Comparison of ENCODE assay signal across 8 mouse cellular contexts in genomic region chr1:172326684-172327083, GRCm38 (mm10). TPM values are rescaled to one million over a fixed set of nuclear protein-coding genes. Genes with fewer than 3 reads are reported as not detected.
DNase-seq lines count a peak whose midpoint lies in the region; ATAC-seq and TF ChIP-seq lines count a peak whose summit lies in the region.

No protein-coding gene starts in this region.

- H3K27me3 ChIP-seq in heart, embryonic 13.5 days (replicated peaks): peaks cover 96% of the 10 kb centered on the region
- H3K27me3 ChIP-seq in MEL (ENCODE audit: control insufficient read depth in 1 of 2, insufficient read depth in 2 of 2, low read length in 2 of 2): peaks cover 0 to 8% of the 10 kb centered on the region in 2 experiments; a peak in 2 of 4 replicates
- no peaks in the 10 kb centered on the region for H3K27me3 ChIP-seq in forebrain, postnatal 0 days (ENCODE audit: insufficient read depth, low read length)
- H3K27me3 ChIP-seq in liver, postnatal 0 days (ENCODE audit: insufficient read depth, low read length): peaks cover 54% of the 10 kb centered on the region

- TF ChIP-seq CTCF in MEL (IDR thresholded peaks at IDR 0.05 in 2 of 3, conservative IDR thresholded peaks at IDR 0.05 in 1 of 3; ENCODE audit: control insufficient read depth in 1 of 3, insufficient read depth in 1 of 3, low read depth in 2 of 3, low read length in 3 of 3, poor library complexity in 1 of 3, severe bottlenecking in 1 of 3): peak in 1 of 3 experiments; percentile 13; a peak in 2 of 6 replicates
- TF ChIP-seq CTCF in forebrain, postnatal 0 days (IDR thresholded peaks at IDR 0.05; ENCODE audit: low read depth): no peak
- TF ChIP-seq CTCF in liver, postnatal 0 days (IDR thresholded peaks at IDR 0.05; ENCODE audit: low read depth): no peak

- peaks cover 10% of the 10 kb centered on the region; the same call in 1 of the 2 replicates for H3K4me1 ChIP-seq in heart, embryonic 13.5 days
- no peaks in the 10 kb centered on the region for H3K4me1 ChIP-seq in MEL (ENCODE audit: control insufficient read depth in 1 of 2, insufficient read depth in 2 of 2, low read length in 2 of 2)
- peaks cover 26% of the 10 kb centered on the region for H3K4me1 ChIP-seq in forebrain, postnatal 0 days (ENCODE audit: insufficient read depth)
- peaks cover 8% of the 10 kb centered on the region; the same call in 1 of the 2 replicates for H3K4me1 ChIP-seq in liver, postnatal 0 days (ENCODE audit: insufficient read depth)

- no peak overlapping the region for H3K27ac ChIP-seq in heart, embryonic 13.5 days (replicated peaks)
- H3K27ac ChIP-seq in MEL (ENCODE audit: control insufficient read depth, low read depth, low read length): no peak overlapping the region
- no peak overlapping the region for H3K27ac ChIP-seq in forebrain, postnatal 0 days (ENCODE audit: low read depth, low read length)
- H3K27ac ChIP-seq in liver, postnatal 0 days (ENCODE audit: low read depth): no peak overlapping the region

- peak overlapping the region; percentile 81 for H3K4me2 ChIP-seq in heart, embryonic 13.5 days
- peak overlapping the region; percentile 71 for H3K4me2 ChIP-seq in forebrain, postnatal 0 days (ENCODE audit: low read depth)
- peak overlapping the region; percentile 71 for H3K4me2 ChIP-seq in liver, postnatal 0 days (ENCODE audit: low read depth, low read length)

- no peaks in the 10 kb centered on the region for H3K79me2 ChIP-seq in MEL (ENCODE audit: control insufficient read depth, insufficient read depth, low read length, poor library complexity)

- H3K4me3 ChIP-seq in heart, embryonic 13.5 days: peak overlapping the region; percentile 52
- no peak overlapping the region for H3K4me3 ChIP-seq in MEL (ENCODE audit: control insufficient read depth in 1 of 2, insufficient read depth in 1 of 2, low read depth in 2 of 2, low read length in 2 of 2)
- peak overlapping the region; percentile 43 for H3K4me3 ChIP-seq in forebrain, postnatal 0 days (ENCODE audit: low read depth, low read length)
- peak overlapping the region; percentile 25 for H3K4me3 ChIP-seq in liver, postnatal 0 days (ENCODE audit: low read depth, low read length)

- ATAC-seq in heart, embryonic 13.5 days (ENCODE audit: extremely low read depth, insufficient number of reproducible peaks, low FRiP score, low TSS enrichment): no peak
- ATAC-seq in forebrain, postnatal 0 days: no peak
- ATAC-seq in liver, postnatal 0 days: no peak
- no peak for ATAC-seq in cerebellum, adult (ENCODE audit: insufficient number of reproducible peaks, low FRiP score, low TSS enrichment)

- 46% methylated on average over 11 of the region's 11 CpGs for WGBS in heart, embryonic 13.5 days
- WGBS in forebrain, postnatal 0 days: 63% methylated on average over 11 of the region's 11 CpGs
- WGBS in liver, postnatal 0 days (ENCODE audit: insufficient replicate concordance): 49% methylated on average over 11 of the region's 11 CpGs

- DNase-seq in heart, postnatal 36 days: no peak
- DNase-seq in MEL (ENCODE audit: low read depth, low spot score): no peak
- no peak for DNase-seq in forebrain, postnatal 0 days
- no peak for DNase-seq in liver, postnatal 0 days
- DNase-seq in spleen, adult 12 weeks (ENCODE audit: low spot score): no peak
- DNase-seq in kidney, postnatal 10 days: no peak

- H3K36me3 ChIP-seq in heart, embryonic 13.5 days: no peaks in the 10 kb centered on the region
- no peaks in the 10 kb centered on the region for H3K36me3 ChIP-seq in MEL (ENCODE audit: control insufficient read depth in 1 of 2, insufficient read depth in 2 of 2, low read length in 2 of 2)
- no peaks in the 10 kb centered on the region for H3K36me3 ChIP-seq in forebrain, postnatal 0 days (ENCODE audit: insufficient read depth)
- no peaks in the 10 kb centered on the region for H3K36me3 ChIP-seq in liver, postnatal 0 days (replicated peaks; ENCODE audit: insufficient read depth, low read length)

- intact Hi-C loops in heart, postnatal 36 days (cut with DNase I): loop anchor here (5.0 kb wide), 1 partner anchor 1071 kb away; no protein-coding TSS in a partner anchor

- no peak for TF ChIP-seq RAD21 in MEL (IDR thresholded peaks at IDR 0.05; ENCODE audit: low read depth, low read length)

- peaks cover 5% of the 10 kb centered on the region; the same call in 1 of the 2 replicates for H3K9me3 ChIP-seq in heart, embryonic 13.5 days
- no peaks in the 10 kb centered on the region for H3K9me3 ChIP-seq in MEL (replicated peaks; ENCODE audit: insufficient read depth, low read length)
- H3K9me3 ChIP-seq in forebrain, postnatal 0 days (ENCODE audit: low read length): no peaks in the 10 kb centered on the region
- no peaks in the 10 kb centered on the region for H3K9me3 ChIP-seq in liver, postnatal 0 days (ENCODE audit: low read length)

- no peak for TF ChIP-seq POLR2A in MEL (IDR thresholded peaks at IDR 0.05; ENCODE audit: control insufficient read depth in 1 of 2, insufficient read depth in 1 of 2, low read depth in 1 of 2, low read length in 2 of 2, poor library complexity in 1 of 2)

- no peak for TF ChIP-seq EP300 in MEL (IDR thresholded peaks at IDR 0.05; ENCODE audit: low read depth in 1 of 2, low read length in 2 of 2)
- no peak for TF ChIP-seq EP300 in liver, postnatal 0 days (IDR thresholded peaks at IDR 0.05; ENCODE audit: low read depth)

- H3K9ac ChIP-seq in heart, embryonic 13.5 days: peak overlapping the region; percentile 66; the same call in 1 of the 2 replicates
- H3K9ac ChIP-seq in MEL (ENCODE audit: control insufficient read depth, low read depth, low read length, poor library complexity, severe bottlenecking): no peak overlapping the region
- H3K9ac ChIP-seq in forebrain, postnatal 0 days: peak overlapping the region; percentile 45
- no peak overlapping the region for H3K9ac ChIP-seq in liver, postnatal 0 days (replicated peaks)

TF ChIP-seq in MEL, 35 proteins besides CTCF, POLR2A, EP300 and RAD21:
- TF ChIP-seq ZMIZ1 (IDR thresholded peaks at IDR 0.05; ENCODE audit: low read depth, low read length) (no peak), SMC3 (IDR thresholded peaks at IDR 0.05; ENCODE audit: low read depth, low read length) (peak; percentile 19; the same call in 1 of the 2 replicates), KAT2A (conservative IDR thresholded peaks at IDR 0.05; ENCODE audit: low read depth, low read length) (no peak), TAL1 (IDR thresholded peaks at IDR 0.05; ENCODE audit: low read length) (no peak)

RNA-seq across cellular contexts. Expression of gene Kcnj9, which starts 2.4 kb away (rescaled TPM):
- polyA plus RNA-seq in heart, embryonic 13.5 days (2015; fragmentation: Nextera tagmentation; extraction: Ambion mirVana): not detected in 2 replicates
- total RNA-seq in heart, postnatal 36 days (2021): not detected
- not detected in 2 replicates for total RNA-seq in MEL (2012; rRNA removed)
- under 1 TPM in 1 of 2 experiments, not detected in 1; 0.08 TPM for polyA plus RNA-seq in MEL (2012; ENCODE audit: insufficient read depth in 1 of 2, insufficient read length in 2 of 2, low read depth in 1 of 2, low replicate concordance in 2 of 2, missing spikeins in 1 of 2)
- total RNA-seq in forebrain, postnatal 0 days (2014; rRNA removed): 7.5 and 8.6 TPM in 2 replicates
- polyA plus RNA-seq in forebrain, postnatal 0 days (2015; fragmentation: Nextera tagmentation; extraction: Ambion mirVana): 2.9 and 4.8 TPM in 2 replicates
- 0.07 TPM in 2 replicates for polyA plus RNA-seq in liver, postnatal 0 days (2015; fragmentation: Nextera tagmentation; extraction: Ambion mirVana)

RNA-seq across cellular contexts. Expression of gene Kcnj10, which starts 14.3 kb away (rescaled TPM):
- polyA plus RNA-seq in heart, embryonic 13.5 days (2015; fragmentation: Nextera tagmentation; extraction: Ambion mirVana): 0.04 TPM in 1 of 2 replicates, not detected in the other
- total RNA-seq in heart, postnatal 36 days (2021): under 1 TPM; 0.05 to 0.11 TPM
- 0.03 and 0.04 TPM in 2 replicates for total RNA-seq in MEL (2012; rRNA removed)
- polyA plus RNA-seq in MEL (2012; ENCODE audit: insufficient read depth in 1 of 2, insufficient read length in 2 of 2, low read depth in 1 of 2, low replicate concordance in 2 of 2, missing spikeins in 1 of 2): under 1 TPM in 1 of 2 experiments, not detected in 1; 0.72 TPM
- 3.2 and 4.1 TPM in 2 replicates for total RNA-seq in forebrain, postnatal 0 days (2014; rRNA removed)
- 1.4 and 2.9 TPM in 2 replicates for polyA plus RNA-seq in forebrain, postnatal 0 days (2015; fragmentation: Nextera tagmentation; extraction: Ambion mirVana)
- 0.17 and 0.19 TPM in 2 replicates for polyA plus RNA-seq in liver, postnatal 0 days (2015; fragmentation: Nextera tagmentation; extraction: Ambion mirVana)

RNA-seq across cellular contexts. Expression of gene Atp1a2, which starts 28.8 kb away (rescaled TPM):
- 17.0 and 20.8 TPM in 2 replicates for polyA plus RNA-seq in heart, embryonic 13.5 days (2015; fragmentation: Nextera tagmentation; extraction: Ambion mirVana)
- 100 to 1,000 TPM; 604 to 624 TPM for total RNA-seq in heart, postnatal 36 days (2021)
- total RNA-seq in MEL (2012; rRNA removed): 0.10 TPM in 1 of 2 replicates, not detected in the other
- under 1 TPM in 1 of 2 experiments, not detected in 1; 0.04 TPM for polyA plus RNA-seq in MEL (2012; ENCODE audit: insufficient read depth in 1 of 2, insufficient read length in 2 of 2, low read depth in 1 of 2, low replicate concordance in 2 of 2, missing spikeins in 1 of 2)
- total RNA-seq in forebrain, postnatal 0 days (2014; rRNA removed): 213 and 294 TPM in 2 replicates
- 54.4 and 75.2 TPM in 2 replicates for polyA plus RNA-seq in forebrain, postnatal 0 days (2015; fragmentation: Nextera tagmentation; extraction: Ambion mirVana)
- 0.29 and 1.4 TPM in 2 replicates for polyA plus RNA-seq in liver, postnatal 0 days (2015; fragmentation: Nextera tagmentation; extraction: Ambion mirVana)

RNA-seq across cellular contexts. Expression of gene Pigm, which starts 49.7 kb away (rescaled TPM):
- 4.4 and 4.7 TPM in 2 replicates for polyA plus RNA-seq in heart, embryonic 13.5 days (2015; fragmentation: Nextera tagmentation; extraction: Ambion mirVana)
- 1 to 10 TPM; 4.4 to 4.8 TPM for total RNA-seq in heart, postnatal 36 days (2021)
- 8.3 and 8.6 TPM in 2 replicates for total RNA-seq in MEL (2012; rRNA removed)
- polyA plus RNA-seq in MEL (2012; ENCODE audit: insufficient read depth in 1 of 2, insufficient read length in 2 of 2, low read depth in 1 of 2, low replicate concordance in 2 of 2, missing spikeins in 1 of 2): 10 to 100 TPM in 1 of 2 experiments, not detected in 1; 11.3 TPM
- total RNA-seq in forebrain, postnatal 0 days (2014; rRNA removed): 10.4 and 14.5 TPM in 2 replicates
- 1.9 and 2.3 TPM in 2 replicates for polyA plus RNA-seq in forebrain, postnatal 0 days (2015; fragmentation: Nextera tagmentation; extraction: Ambion mirVana)
- polyA plus RNA-seq in liver, postnatal 0 days (2015; fragmentation: Nextera tagmentation; extraction: Ambion mirVana): 1.8 TPM in 2 replicates

Comparison
In these comparisons a context has a peak if more than half of its experiments do, and no peak if none do; other contexts are left out.
1. H3K4me3 ChIP-seq: peak in heart, embryonic 13.5 days (single experiment), forebrain, postnatal 0 days (single experiment) and liver, postnatal 0 days (single experiment); none in MEL (0 of 2).
2. H3K9ac ChIP-seq: peak in heart, embryonic 13.5 days (single experiment) and forebrain, postnatal 0 days (single experiment); none in MEL (single experiment) and liver, postnatal 0 days (single experiment).
3. Peak in every context shown above with its lines, with median percentiles within 50 percentile points of each other: H3K4me2 ChIP-seq.